Mouse (Mus musculus) lung, adult 2 months (tissue): ENCODE measurements around the gene Evx1.

Experiments
- CTCF ChIP-seq: fragments of 200-500 bp; IDR thresholded peaks from 2 replicates; pipeline ENCODE4 v1.5.1; 2011; ENCODE audit warnings: mild to moderate bottlenecking, low read length, control low read depth; ENCODE audit not compliant: insufficient read depth
- POLR2A ChIP-seq: fragments of 200-500 bp; IDR thresholded peaks from 2 replicates; pipeline ENCODE4 v1.6.1; 2011; ENCODE audit warnings: low read depth, mild to moderate bottlenecking, control low read depth, low read length, borderline replicate concordance; ENCODE audit errors: extremely low read depth

- TF ChIP-seq CTCF = no peak
- no peak for TF ChIP-seq POLR2A
These were observed 46.1 kb upstream of the Evx1 start for GRCm38 (mm10) chr6:52267221-52267620.
